Mouse (Mus musculus): ENCODE measurements around the gene Vmn2r92. TPM values are rescaled to one million over a fixed set of nuclear protein-coding genes. Genes with fewer than 3 reads are reported as not detected.
"Not testable (repeated sequence)": the region's sequence is repeated elsewhere in the genome, so short reads cannot be mapped to it uniquely, and the experiment has no call there.

Gene Vmn2r92
- polyA plus RNA-seq (2015; fragmentation: Nextera tagmentation; extraction: Ambion mirVana) = not detected in 2 replicates

- H3K9me3 ChIP-seq (replicated peaks; ENCODE audit: low read length); DNase-seq (ENCODE audit: low spot score); H3K4me2 ChIP-seq (ENCODE audit: low read length); H3K9ac ChIP-seq (ENCODE audit: low read depth, low read length); H3K4me1 ChIP-seq (replicated peaks; ENCODE audit: insufficient read depth, low read length); H3K27ac ChIP-seq; H3K27me3 ChIP-seq (ENCODE audit: insufficient read depth, low read length); ATAC-seq (replicated peaks; ENCODE audit: low FRiP score, low read depth); H3K36me3 ChIP-seq (ENCODE audit: insufficient read depth, low read length); H3K4me3 ChIP-seq (replicated peaks; ENCODE audit: low read depth, low read length): not testable (repeated sequence)
- WGBS = 61% methylated on average over 1 of the region's 1 CpGs
These were observed at the start of gene Vmn2r92 for GRCm38 (mm10) chr17:18151587-18151986. Gene Vmn2r92 (plus strand): TSS chr17:18151887.

- DNase-seq (ENCODE audit: low spot score); H3K27me3 ChIP-seq (ENCODE audit: insufficient read depth, low read length): not testable (repeated sequence)
These were observed 49.4 kb upstream of the Vmn2r92 start for GRCm38 (mm10) chr17:18102265-18102664.

GRCm38 (mm10) chr17:18161194-18161593, 9.5 kb downstream of the Vmn2r92 start:
- not testable (repeated sequence) for DNase-seq (ENCODE audit: low spot score); H3K27me3 ChIP-seq (ENCODE audit: insufficient read depth, low read length); H3K36me3 ChIP-seq (ENCODE audit: insufficient read depth, low read length); H3K4me1 ChIP-seq (replicated peaks; ENCODE audit: insufficient read depth, low read length); H3K4me3 ChIP-seq (replicated peaks; ENCODE audit: low read depth, low read length); ATAC-seq (replicated peaks; ENCODE audit: low FRiP score, low read depth); H3K9ac ChIP-seq (ENCODE audit: low read depth, low read length); H3K27ac ChIP-seq; H3K9me3 ChIP-seq (replicated peaks; ENCODE audit: low read length); H3K4me2 ChIP-seq (ENCODE audit: low read length)
- WGBS = 68% methylated on average over 2 of the region's 2 CpGs

More at GRCm38 (mm10) chr17:18102265-18102664, 49.4 kb upstream of the Vmn2r92 start:
- H3K9me3 ChIP-seq (replicated peaks; ENCODE audit: low read length); H3K4me1 ChIP-seq (replicated peaks; ENCODE audit: insufficient read depth, low read length); H3K36me3 ChIP-seq (ENCODE audit: insufficient read depth, low read length); ATAC-seq (replicated peaks; ENCODE audit: low FRiP score, low read depth); H3K27ac ChIP-seq; H3K4me3 ChIP-seq (replicated peaks; ENCODE audit: low read depth, low read length); H3K4me2 ChIP-seq (ENCODE audit: low read length); H3K9ac ChIP-seq (ENCODE audit: low read depth, low read length): not testable (repeated sequence)
- WGBS = 86% methylated on average over 3 of the region's 3 CpGs

GRCm38 (mm10) chr17:18189732-18190131, 38.0 kb downstream of the Vmn2r92 start:
- no peak overlapping the region for H3K9ac ChIP-seq (ENCODE audit: low read depth, low read length)
- TF ChIP-seq CTCF (IDR thresholded peaks at IDR 0.05; ENCODE audit: low read depth) = no peak

GRCm38 (mm10) chr17:18221300-18221699, 69.6 kb downstream of the Vmn2r92 start:
- Histone ChIP-seq H3K27ac (no peak overlapping the region), H3K4me1 (replicated peaks; ENCODE audit: insufficient read depth, low read length) (no peaks in the 10 kb centered on the region), H3K27me3 (ENCODE audit: insufficient read depth, low read length) (no peaks in the 10 kb centered on the region), H3K36me3 (ENCODE audit: insufficient read depth, low read length) (no peaks in the 10 kb centered on the region), H3K4me2 (ENCODE audit: low read length) (no peak overlapping the region), H3K9ac (ENCODE audit: low read depth, low read length) (no peak overlapping the region), H3K4me3 (replicated peaks; ENCODE audit: low read depth, low read length) (no peak overlapping the region), H3K9me3 (replicated peaks; ENCODE audit: low read length) (no peaks in the 10 kb centered on the region; the same call in 1 of the 2 replicates)
- no peak for ATAC-seq (replicated peaks; ENCODE audit: low FRiP score, low read depth)
- no peak for DNase-seq (ENCODE audit: low spot score)
- no peak for TF ChIP-seq CTCF (IDR thresholded peaks at IDR 0.05; ENCODE audit: low read depth)

More at GRCm38 (mm10) chr17:18189732-18190131, 38.0 kb downstream of the Vmn2r92 start:
- Histone ChIP-seq H3K4me2 (ENCODE audit: low read length) (no peak overlapping the region), H3K9me3 (replicated peaks; ENCODE audit: low read length) (no peaks in the 10 kb centered on the region), H3K36me3 (ENCODE audit: insufficient read depth, low read length) (no peaks in the 10 kb centered on the region), H3K27ac (no peak overlapping the region), H3K27me3 (ENCODE audit: insufficient read depth, low read length) (no peaks in the 10 kb centered on the region), H3K4me1 (replicated peaks; ENCODE audit: insufficient read depth, low read length) (no peaks in the 10 kb centered on the region), H3K4me3 (replicated peaks; ENCODE audit: low read depth, low read length) (no peak overlapping the region)
- DNase-seq (ENCODE audit: low spot score) = no peak
- ATAC-seq (replicated peaks; ENCODE audit: low FRiP score, low read depth) = no peak
- WGBS = 89% methylated on average over 1 of the region's 1 CpGs

- ATAC-seq (replicated peaks; ENCODE audit: low FRiP score, low read depth) (no peak), DNase-seq (ENCODE audit: low spot score) (no peak)
- no peak for TF ChIP-seq CTCF (IDR thresholded peaks at IDR 0.05; ENCODE audit: low read depth)
- 68% methylated on average over 2 of the region's 2 CpGs for WGBS
- Histone ChIP-seq H3K9me3 (replicated peaks; ENCODE audit: low read length) (no peaks in the 10 kb centered on the region), H3K36me3 (ENCODE audit: insufficient read depth, low read length) (no peaks in the 10 kb centered on the region), H3K9ac (ENCODE audit: low read depth, low read length) (no peak overlapping the region), H3K4me3 (replicated peaks; ENCODE audit: low read depth, low read length) (no peak overlapping the region), H3K4me2 (ENCODE audit: low read length) (no peak overlapping the region), H3K4me1 (replicated peaks; ENCODE audit: insufficient read depth, low read length) (no peaks in the 10 kb centered on the region), H3K27ac (no peak overlapping the region), H3K27me3 (ENCODE audit: insufficient read depth, low read length) (no peaks in the 10 kb centered on the region)
These were observed 80.3 kb downstream of the Vmn2r92 start for GRCm38 (mm10) chr17:18231996-18232395.

- Histone ChIP-seq H3K36me3 (ENCODE audit: insufficient read depth, low read length) (no peaks in the 10 kb centered on the region), H3K27ac (no peak overlapping the region), H3K4me1 (replicated peaks; ENCODE audit: insufficient read depth, low read length) (no peaks in the 10 kb centered on the region), H3K27me3 (ENCODE audit: insufficient read depth, low read length) (no peaks in the 10 kb centered on the region), H3K4me3 (replicated peaks; ENCODE audit: low read depth, low read length) (no peak overlapping the region), H3K4me2 (ENCODE audit: low read length) (no peak overlapping the region), H3K9ac (ENCODE audit: low read depth, low read length) (no peak overlapping the region), H3K9me3 (replicated peaks; ENCODE audit: low read length) (no peaks in the 10 kb centered on the region; the same call in 1 of the 2 replicates)
- no peak for TF ChIP-seq CTCF (IDR thresholded peaks at IDR 0.05; ENCODE audit: low read depth)
- no peak for ATAC-seq (replicated peaks; ENCODE audit: low FRiP score, low read depth)
- no peak for DNase-seq (ENCODE audit: low spot score)
- 79% methylated on average over 13 of the region's 14 CpGs for WGBS
These were observed 85.2 kb downstream of the Vmn2r92 start for GRCm38 (mm10) chr17:18236931-18237330.

Other genes starting within 250 kb of the Vmn2r92 start
- gene Fpr-rs4, start 130.2 kb upstream of the Vmn2r92 start, polyA plus RNA-seq (2015; fragmentation: Nextera tagmentation; extraction: Ambion mirVana) = not detected in 2 replicates
- gene Vmn2r124, start 102.5 kb upstream of the Vmn2r92 start, polyA plus RNA-seq (2015; fragmentation: Nextera tagmentation; extraction: Ambion mirVana) = not detected in 2 replicates
- gene Vmn2r91, start 66.9 kb upstream of the Vmn2r92 start, polyA plus RNA-seq (2015; fragmentation: Nextera tagmentation; extraction: Ambion mirVana) = not detected in 2 replicates
- gene Vmn2r94, start 125.9 kb downstream of the Vmn2r92 start, polyA plus RNA-seq (2015; fragmentation: Nextera tagmentation; extraction: Ambion mirVana) = not detected in 2 replicates
- not detected in 2 replicates for gene Vmn2r93, start 146.2 kb downstream of the Vmn2r92 start, polyA plus RNA-seq (2015; fragmentation: Nextera tagmentation; extraction: Ambion mirVana)

All from kidney, postnatal 0 days (tissue).